Mouse (Mus musculus) lung, adult 2 months (tissue): ENCODE measurements at regions not wholly inside any gene's neighbourhood (a gene's known extent, or its start where the extent isn't known, plus 50 kb on each side); places are given as distances from the start of the nearest gene placed in this dataset.

ENCODE experiments used
- CTCF ChIP-seq: fragments of 200-500 bp; IDR thresholded peaks from 2 replicates; pipeline ENCODE4 v1.5.1; 2011; ENCODE audit warnings: mild to moderate bottlenecking, low read length, control low read depth; ENCODE audit not compliant: insufficient read depth
- POLR2A ChIP-seq: fragments of 200-500 bp; IDR thresholded peaks from 2 replicates; pipeline ENCODE4 v1.6.1; 2011; ENCODE audit warnings: low read depth, mild to moderate bottlenecking, control low read depth, low read length, borderline replicate concordance; ENCODE audit errors: extremely low read depth

GRCm38 (mm10) chr3:51073003-51073679 lies 151.1 kb upstream of the Noct start:
- no peak for TF ChIP-seq CTCF
- no peak for TF ChIP-seq POLR2A
